Mouse (Mus musculus) stomach, embryonic 15.5 days (tissue): ENCODE measurements around the gene Pdlim3. TPM values are rescaled to one million over a fixed set of nuclear protein-coding genes. Genes with fewer than 3 reads are reported as not detected.

Source experiments
- polyA plus RNA-seq: library from polyadenylated mRNA; unstranded; fragments of >200 nt; fragmentation: Nextera tagmentation; extraction: Ambion mirVana; gene quantifications from 2 replicates; pipeline ENCODE4 v1.2.1, GENCODE M21; 2015

Pdlim3 gene
- polyA plus RNA-seq, 1 experiment from 2014 or later = 146 TPM

Other genes starting within 250 kb of the Pdlim3 start
- gene Ccdc110, start 49.2 kb downstream of the Pdlim3 start, polyA plus RNA-seq = not detected in 2 replicates
- 3.8 and 4.1 TPM in 2 replicates for gene 1700029J07Rik, start 89.8 kb downstream of the Pdlim3 start, polyA plus RNA-seq
- 93.2 and 96.1 TPM in 2 replicates for gene Ufsp2, start 90.1 kb downstream of the Pdlim3 start, polyA plus RNA-seq
- gene Lrp2bp, start 113.8 kb downstream of the Pdlim3 start, polyA plus RNA-seq = 0.50 and 0.62 TPM in 2 replicates
- 30.8 and 31.8 TPM in 2 replicates for gene Ankrd37, start 120.2 kb downstream of the Pdlim3 start, polyA plus RNA-seq